Mouse (Mus musculus) intestine, embryonic 16.5 days (tissue): Measurements from ENCODE around the gene Slc6a3. TPM values are rescaled to one million over a fixed set of nuclear protein-coding genes. Genes with fewer than 3 reads are reported as not detected.

Experiments used
- ATAC-seq: fragments of 200-750 bp; cut with Nextera tagmentation; 2 replicates; pipeline ENCODE4 v1.8.0; 2017; ENCODE audit warnings: moderate TSS enrichment, moderate library complexity
- H3K27ac ChIP-seq: fragments of 300-500 bp; sonication (generic); 2 replicates; pipeline ENCODE4 v1.5.1; 2014; ENCODE audit warnings: mild to moderate bottlenecking, low read length
- H3K27me3 ChIP-seq: fragments of 300-500 bp; sonication (generic); replicated peaks from 2 replicates; pipeline ENCODE4 v1.6.1; 2014; ENCODE audit warnings: low read length, control low read depth, mixed read lengths; ENCODE audit not compliant: control insufficient read depth, insufficient read depth
- H3K36me3 ChIP-seq: fragments of 300-500 bp; sonication (generic); 2 replicates; pipeline ENCODE4 v1.6.1; 2014; ENCODE audit warnings: low read length, control low read depth; ENCODE audit not compliant: control insufficient read depth, insufficient read depth
- H3K4me1 ChIP-seq: fragments of 300-500 bp; sonication (generic); 2 replicates; pipeline ENCODE4 v1.6.1; 2014; ENCODE audit warnings: low read length, control low read depth, mixed read lengths; ENCODE audit not compliant: control insufficient read depth, insufficient read depth
- H3K4me2 ChIP-seq: fragments of 300-500 bp; sonication (generic); 2 replicates; pipeline ENCODE4 v1.6.1; 2014; ENCODE audit warnings: low read depth, low read length, control low read depth
- H3K4me3 ChIP-seq: fragments of 300-500 bp; sonication (generic); 2 replicates; pipeline ENCODE4 v1.5.1; 2014; ENCODE audit warnings: mild to moderate bottlenecking, low read length
- H3K9ac ChIP-seq: fragments of 300-500 bp; sonication (generic); 2 replicates; pipeline ENCODE4 v1.6.1; 2014; ENCODE audit warnings: low read depth, low read length
- H3K9me3 ChIP-seq: fragments of 300-500 bp; sonication (generic); 2 replicates; pipeline ENCODE4 v1.6.1; 2016; ENCODE audit warnings: low read length, control low read depth; ENCODE audit not compliant: control insufficient read depth
- WGBS: fragments of 180-500 bp; shearing (Covaris S2); extraction: QIAGEN DNeasy Blood & Tissue Kit; methylation state at CpG from one replicate; pipeline ENCODE4 v1.1.7; 2014; 5-methylcytosine and 5-hydroxymethylcytosine counted together
- polyA plus RNA-seq: library from polyadenylated mRNA; unstranded; fragments of >200 nt; fragmentation: Nextera tagmentation; extraction: Ambion mirVana; gene quantifications from 2 replicates; pipeline ENCODE4 v1.2.1, GENCODE M21; 2015

The Slc6a3 gene
- polyA plus RNA-seq, 1 experiment from 2014 or later, result 1.1 TPM

- ATAC-seq, result no peak
- WGBS, result 92% methylated on average over 5 of the region's 5 CpGs
- H3K27ac ChIP-seq, result no peak overlapping the region
- H3K36me3 ChIP-seq, result no peaks in the 10 kb centered on the region
- no peak overlapping the region for H3K4me3 ChIP-seq
- no peak overlapping the region for H3K4me2 ChIP-seq
- no peaks in the 10 kb centered on the region for H3K9me3 ChIP-seq
- no peaks in the 10 kb centered on the region for H3K27me3 ChIP-seq
- no peaks in the 10 kb centered on the region for H3K4me1 ChIP-seq
- H3K9ac ChIP-seq, result no peak overlapping the region
These were observed 27.7 kb downstream of the Slc6a3 start for GRCm38 (mm10) chr13:73564201-73564600.

DNA sequence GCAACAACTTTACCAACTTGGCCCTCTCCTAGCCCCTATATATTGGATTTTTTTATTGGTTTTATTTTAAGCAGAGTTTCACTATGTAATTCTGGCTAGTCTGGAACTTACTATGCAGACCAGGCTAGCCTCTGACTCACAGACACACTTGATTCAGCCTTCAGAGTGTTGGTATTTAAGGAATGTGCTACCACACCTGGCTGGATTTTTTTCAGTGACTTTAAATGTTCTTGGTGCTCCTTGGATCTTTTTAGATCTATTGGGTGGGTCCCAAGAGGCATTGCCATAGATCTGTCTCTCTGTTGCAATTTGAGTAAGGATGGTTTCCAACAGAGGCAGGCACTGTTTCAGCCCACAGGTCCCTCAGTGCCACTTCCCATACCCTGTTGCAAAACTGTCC, 38.5 kb downstream of the Slc6a3 start:
- H3K27ac ChIP-seq, result no peak overlapping the region
- no peaks in the 10 kb centered on the region for H3K9me3 ChIP-seq
- no peaks in the 10 kb centered on the region for H3K4me1 ChIP-seq
- H3K4me3 ChIP-seq, result no peak overlapping the region
- no peak for ATAC-seq
- H3K9ac ChIP-seq, result no peak overlapping the region
- H3K4me2 ChIP-seq, result no peak overlapping the region
- no peaks in the 10 kb centered on the region for H3K36me3 ChIP-seq
- H3K27me3 ChIP-seq, result no peaks in the 10 kb centered on the region

DNA sequence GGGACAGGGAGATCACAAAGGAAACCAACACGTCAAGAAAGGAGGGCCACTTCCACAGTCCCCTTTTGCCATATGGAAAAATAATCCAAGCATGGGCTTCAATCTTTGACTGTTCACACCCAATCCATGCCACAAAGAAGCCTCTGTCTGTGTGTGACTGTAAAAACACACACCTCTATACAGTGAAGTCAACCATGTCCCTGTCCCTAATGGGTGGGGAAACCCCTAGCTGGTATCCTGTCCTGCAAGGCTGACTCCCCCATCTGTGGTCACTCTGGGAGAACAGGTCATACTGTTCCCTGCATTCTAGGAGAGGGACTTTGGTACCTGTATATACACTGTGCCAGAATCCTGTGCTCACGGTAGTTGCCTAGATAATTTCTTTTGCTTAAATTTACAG, 40.7 kb downstream of the Slc6a3 start:
- WGBS, result 73% methylated on average over 2 of the region's 2 CpGs
- H3K27ac ChIP-seq, result no peak overlapping the region
- H3K27me3 ChIP-seq, result no peaks in the 10 kb centered on the region
- no peak for ATAC-seq
- H3K4me1 ChIP-seq, result no peaks in the 10 kb centered on the region
- H3K36me3 ChIP-seq, result no peaks in the 10 kb centered on the region
- H3K4me2 ChIP-seq, result no peak overlapping the region
- H3K9me3 ChIP-seq, result no peaks in the 10 kb centered on the region
- no peak overlapping the region for H3K9ac ChIP-seq
- no peak overlapping the region for H3K4me3 ChIP-seq

DNA sequence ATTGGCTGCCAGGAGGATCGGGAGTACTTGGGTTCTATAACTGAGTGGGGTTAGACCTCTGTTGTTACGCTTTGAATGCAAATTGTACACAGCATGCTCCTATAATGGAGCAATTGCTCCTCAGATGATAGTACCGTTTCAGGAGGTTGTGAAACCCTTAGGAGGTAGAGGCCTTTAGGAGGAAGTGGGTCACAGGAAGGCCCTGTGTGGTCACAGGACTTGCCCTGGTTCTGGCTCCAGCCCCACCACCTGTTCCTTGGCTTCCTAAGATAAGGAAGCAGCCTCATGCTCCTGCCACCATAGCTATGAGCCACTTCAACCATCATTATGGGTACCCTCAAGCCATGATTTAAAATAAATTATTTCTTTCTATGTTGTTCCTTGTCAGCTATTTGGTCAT, 54.9 kb downstream of the Slc6a3 start:
- Histone ChIP-seq H3K9ac (no peak overlapping the region), H3K36me3 (no peaks in the 10 kb centered on the region), H3K27me3 (0 out of 2 replicates have a peak, but pooled peaks cover 2% of the 10 kb centered on the region), H3K9me3 (no peaks in the 10 kb centered on the region), H3K4me3 (no peak overlapping the region), H3K27ac (no peak overlapping the region), H3K4me2 (no peak overlapping the region), H3K4me1 (no peaks in the 10 kb centered on the region)
- ATAC-seq, result no peak
- WGBS, result 79% methylated on average over 3 of the region's 3 CpGs

DNA sequence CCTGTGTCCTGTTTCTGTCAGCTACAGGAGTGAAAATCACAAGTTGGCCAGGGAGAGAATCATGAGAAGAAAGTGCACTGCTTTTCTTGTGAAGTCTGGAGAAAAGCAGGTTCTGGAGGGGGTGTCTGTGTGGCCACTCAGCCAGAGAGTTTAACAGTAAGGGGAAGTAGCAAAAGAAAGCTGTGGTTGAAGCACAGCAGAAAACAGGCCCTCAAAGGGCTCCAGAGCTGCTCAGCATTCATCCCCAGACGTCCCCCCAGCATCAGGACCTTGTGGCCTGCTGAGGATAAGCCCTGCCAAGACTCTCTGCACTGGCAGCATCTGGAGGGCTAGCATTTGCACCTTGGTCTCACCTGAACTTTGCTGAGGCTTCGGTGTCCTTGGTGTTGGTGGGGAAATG, 56.0 kb downstream of the Slc6a3 start:
- Histone ChIP-seq H3K9ac (no peak overlapping the region), H3K9me3 (no peaks in the 10 kb centered on the region), H3K27ac (no peak overlapping the region), H3K4me1 (no peaks in the 10 kb centered on the region), H3K4me2 (no peak overlapping the region), H3K27me3 (0 out of 2 replicates have a peak, but pooled peaks cover 2% of the 10 kb centered on the region), H3K36me3 (no peaks in the 10 kb centered on the region), H3K4me3 (no peak overlapping the region)
- no peak for ATAC-seq
- WGBS, result 38% methylated on average over 2 of the region's 2 CpGs

- no peaks in the 10 kb centered on the region for H3K36me3 ChIP-seq
- H3K27ac ChIP-seq, result no peak overlapping the region
- no peak overlapping the region for H3K9ac ChIP-seq
- no peaks in the 10 kb centered on the region for H3K4me1 ChIP-seq
- peaks cover 2% of the 10 kb centered on the region; the same call in 1 of the 2 replicates for H3K27me3 ChIP-seq
- H3K4me2 ChIP-seq, result no peak overlapping the region
- WGBS, result 70% methylated on average over 4 of the region's 4 CpGs
- H3K4me3 ChIP-seq, result no peak overlapping the region
- H3K9me3 ChIP-seq, result no peaks in the 10 kb centered on the region
- no peak for ATAC-seq
These were observed 59.7 kb downstream of the Slc6a3 start for GRCm38 (mm10) chr13:73596276-73596675.

DNA sequence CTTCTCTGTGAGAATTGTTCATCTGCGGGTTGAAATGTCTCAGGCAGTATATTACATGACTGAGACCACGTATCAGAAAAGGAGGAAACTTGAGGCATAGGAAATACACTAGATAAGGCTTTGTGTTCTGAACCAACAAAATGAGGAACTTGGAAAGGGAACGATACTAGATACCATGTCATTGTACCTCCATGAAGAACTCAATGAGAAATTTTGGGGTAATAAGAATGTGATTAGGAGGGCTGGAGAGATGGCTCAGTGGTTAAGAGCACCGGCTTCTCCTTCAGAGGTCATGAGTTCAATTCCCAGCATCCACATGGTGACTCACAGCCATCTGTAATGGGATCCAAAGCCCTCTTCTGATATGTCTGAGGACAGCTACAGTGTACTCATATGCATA, 63.7 kb downstream of the Slc6a3 start:
- no peak overlapping the region for H3K27ac ChIP-seq
- WGBS, result 76% methylated on average over 4 of the region's 4 CpGs

DNA sequence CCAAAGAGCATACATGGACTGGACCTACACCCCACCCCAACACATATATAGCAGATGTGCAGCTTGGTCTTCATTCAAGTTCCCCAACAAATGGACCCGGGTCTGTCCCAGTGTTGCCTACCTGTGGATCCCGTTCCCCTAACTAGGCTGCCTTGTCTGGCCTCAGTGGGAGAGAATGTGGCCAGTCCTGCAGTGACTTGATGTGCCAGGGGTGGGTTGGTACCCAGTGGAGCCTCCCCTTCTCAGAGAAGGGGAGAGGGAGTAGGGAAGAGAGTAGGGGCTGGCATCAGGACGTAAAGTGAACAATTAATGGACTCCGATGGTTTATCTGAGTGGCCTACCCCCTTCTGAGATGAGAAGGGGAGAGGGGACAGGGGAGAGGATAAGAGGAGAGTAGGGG, 66.5 kb downstream of the Slc6a3 start:
- peak overlapping the region; percentile 87 for H3K4me2 ChIP-seq
- H3K27me3 ChIP-seq, result no peaks in the 10 kb centered on the region; the same call in 1 of the 2 replicates
- peak overlapping the region; percentile 82 for H3K9ac ChIP-seq
- H3K27ac ChIP-seq, result no peak overlapping the region
- H3K9me3 ChIP-seq, result no peaks in the 10 kb centered on the region
- peaks cover 10% of the 10 kb centered on the region for H3K4me1 ChIP-seq
- 44% methylated on average over 4 of the region's 4 CpGs for WGBS
- peak overlapping the region; percentile 78 for H3K4me3 ChIP-seq
- ATAC-seq, result no peak
- H3K36me3 ChIP-seq, result no peaks in the 10 kb centered on the region

More for the DNA sequence above, 63.7 kb downstream of the Slc6a3 start:
- ATAC-seq, result no peak
- Histone ChIP-seq H3K9ac (no peak overlapping the region), H3K9me3 (no peaks in the 10 kb centered on the region), H3K4me3 (no peak overlapping the region), H3K4me1 (peaks cover 10% of the 10 kb centered on the region), H3K4me2 (no peak overlapping the region), H3K36me3 (no peaks in the 10 kb centered on the region), H3K27me3 (peaks cover under 1% of the 10 kb centered on the region; the same call in 1 of the 2 replicates)

- H3K4me3 ChIP-seq, result peak within 1 kb of the TSS; percentile 78
- WGBS, result under 1% methylated on average over 53 of the region's 53 CpGs
- no peaks in the 10 kb centered on the region for H3K9me3 ChIP-seq
- ATAC-seq, result peak; percentile 97
- no peaks in the 10 kb centered on the region; the same call in 1 of the 2 replicates for H3K27me3 ChIP-seq
- peak within 1 kb of the TSS; percentile 87 for H3K4me2 ChIP-seq
- peaks cover 10% of the 10 kb centered on the region for H3K4me1 ChIP-seq
- peak within 1 kb of the TSS; percentile 83 for H3K9ac ChIP-seq
- peak within 1 kb of the TSS; percentile 52 for H3K27ac ChIP-seq
- H3K36me3 ChIP-seq, result no peaks in the 10 kb centered on the region
These were observed 67.1 kb downstream of the Slc6a3 start, which contains the start of gene Clptm1l for GRCm38 (mm10) chr13:73603522-73604155. Clptm1l (plus strand) TSS chr13:73604006.
